Mouse (Mus musculus) retina, postnatal 7 days (tissue): ENCODE measurements around the gene Ndufc1.
"Not testable (repeated sequence)": the region's sequence is repeated elsewhere in the genome, so short reads cannot be mapped to it uniquely, and the experiment has no call there.

ENCODE experiments used
- DNase-seq: peaks from one replicate; pipeline ENCODE4 v3.0.0-alpha.2; 2012; ENCODE audit warnings: low read depth, low spot score

The Ndufc1 gene

GRCm38 (mm10) chr3:51396219-51397068, 12.3 kb downstream of the Ndufc1 start, which contains the start of gene Mgarp:
Mgarp (minus strand) TSS chr3:51396738.
- peak; percentile 70 for DNase-seq

GRCm38 (mm10) chr3:51395461-51396145, 13.2 kb downstream of the Ndufc1 start:
- DNase-seq: no peak

GRCm38 (mm10) chr3:51394881-51395280, 13.9 kb downstream of the Ndufc1 start:
- DNase-seq: no peak

- no peak for DNase-seq
These were observed 15.1 kb downstream of the Ndufc1 start for GRCm38 (mm10) chr3:51393651-51394050.

GRCm38 (mm10) chr3:51393018-51393417, 15.8 kb downstream of the Ndufc1 start:
- DNase-seq: not testable (repeated sequence)

GRCm38 (mm10) chr3:51391591-51391990, 17.2 kb downstream of the Ndufc1 start:
- no peak for DNase-seq

GRCm38 (mm10) chr3:51391095-51391494, 17.7 kb downstream of the Ndufc1 start:
- DNase-seq: no peak

GRCm38 (mm10) chr3:51388904-51389303, 19.9 kb downstream of the Ndufc1 start:
- no peak for DNase-seq

GRCm38 (mm10) chr3:51387868-51388381, 20.9 kb downstream of the Ndufc1 start:
- no peak for DNase-seq

GRCm38 (mm10) chr3:51387134-51387451, 21.7 kb downstream of the Ndufc1 start:
- DNase-seq: no peak

GRCm38 (mm10) chr3:51386441-51387133, 22.2 kb downstream of the Ndufc1 start:
- no peak for DNase-seq

- DNase-seq: peak; percentile 72
These were observed 25.4 kb downstream of the Ndufc1 start for GRCm38 (mm10) chr3:51383409-51383808.

- no peak for DNase-seq
These were observed 28.2 kb downstream of the Ndufc1 start for GRCm38 (mm10) chr3:51380660-51381014.

- no peak for DNase-seq
These were observed 28.8 kb downstream of the Ndufc1 start for GRCm38 (mm10) chr3:51379786-51380659.

GRCm38 (mm10) chr3:51378665-51378946, 30.2 kb downstream of the Ndufc1 start:
- DNase-seq: no peak

- DNase-seq: no peak
These were observed 30.7 kb downstream of the Ndufc1 start for GRCm38 (mm10) chr3:51377878-51378664.

- peak; percentile 52 for DNase-seq
These were observed 33.2 kb downstream of the Ndufc1 start for GRCm38 (mm10) chr3:51375307-51376265.

- no peak for DNase-seq
These were observed 35.2 kb downstream of the Ndufc1 start for GRCm38 (mm10) chr3:51373544-51373943.

GRCm38 (mm10) chr3:51372883-51373282, 35.9 kb downstream of the Ndufc1 start:
- no peak for DNase-seq
